Mouse (Mus musculus): ENCODE measurements at regions not wholly inside any gene's neighbourhood (a gene's known extent, or its start where the extent isn't known, plus 50 kb on each side); places are given as distances from the start of the nearest gene placed in this dataset.
"Not testable (repeated sequence)": the region's sequence is repeated elsewhere in the genome, so short reads cannot be mapped to it uniquely, and the experiment has no call there.

- DNase-seq = no peak
Measured at GRCm38 (mm10) chr12:74825664-74826063, 351.5 kb downstream of the Kcnh5 start.

DNA sequence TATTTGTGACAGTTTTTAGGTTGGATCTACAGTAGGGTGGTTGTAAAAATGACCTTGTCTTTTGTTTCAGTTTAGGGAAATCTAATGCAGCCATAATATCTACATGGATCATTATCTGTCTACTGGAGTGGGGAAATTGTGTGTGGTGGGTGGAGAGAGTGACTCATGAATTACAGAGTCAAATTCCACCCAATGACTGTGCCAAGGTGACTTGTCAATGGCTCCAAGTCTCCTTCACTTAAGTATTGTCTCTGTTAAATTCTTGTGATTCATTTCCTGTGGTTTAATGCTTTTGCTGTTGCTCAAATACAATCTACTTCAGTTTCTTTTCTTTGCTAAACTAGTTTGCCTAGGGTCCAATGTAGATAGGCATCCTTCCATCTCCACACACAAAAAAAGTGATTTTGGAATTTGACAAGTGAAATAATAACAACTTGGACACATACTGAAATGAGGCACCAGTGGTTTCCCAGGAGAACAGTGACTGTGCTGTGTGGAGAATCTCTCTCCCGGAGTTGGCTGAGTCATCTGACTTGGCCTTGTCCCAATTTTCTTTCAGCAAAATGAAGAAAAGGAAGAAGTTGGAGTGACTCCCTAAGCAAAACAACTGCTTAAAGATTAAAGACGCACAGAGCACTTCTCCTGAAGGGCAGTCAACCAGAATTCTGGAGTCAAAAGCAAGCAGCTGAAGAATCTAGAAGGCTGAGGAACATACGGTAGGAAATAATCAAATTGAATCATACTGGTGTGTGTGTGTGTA is 352.2 kb downstream of the Kcnh5 start:
- peak; percentile 26 for DNase-seq

DNA sequence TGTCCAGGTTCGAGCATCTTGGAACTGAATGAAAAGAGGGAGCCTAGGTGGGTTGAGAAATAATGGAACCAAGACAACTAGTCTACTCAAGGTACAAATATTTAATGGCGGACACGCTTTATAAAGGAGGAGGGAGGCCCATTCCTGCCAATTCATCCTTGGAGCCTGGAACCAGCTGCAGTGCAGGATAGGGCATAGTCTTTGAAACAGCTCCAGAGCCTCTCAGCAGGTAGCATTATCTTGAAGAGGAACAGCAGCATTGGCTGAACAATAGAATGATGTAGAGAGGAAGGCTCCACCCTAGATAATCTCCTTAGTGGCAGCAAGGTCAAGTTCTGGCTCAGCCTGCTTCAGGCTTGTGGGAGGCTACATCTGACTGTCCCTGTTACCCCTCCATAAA is 361.0 kb downstream of the Kcnh5 start:
- not testable (repeated sequence) for DNase-seq

DNA sequence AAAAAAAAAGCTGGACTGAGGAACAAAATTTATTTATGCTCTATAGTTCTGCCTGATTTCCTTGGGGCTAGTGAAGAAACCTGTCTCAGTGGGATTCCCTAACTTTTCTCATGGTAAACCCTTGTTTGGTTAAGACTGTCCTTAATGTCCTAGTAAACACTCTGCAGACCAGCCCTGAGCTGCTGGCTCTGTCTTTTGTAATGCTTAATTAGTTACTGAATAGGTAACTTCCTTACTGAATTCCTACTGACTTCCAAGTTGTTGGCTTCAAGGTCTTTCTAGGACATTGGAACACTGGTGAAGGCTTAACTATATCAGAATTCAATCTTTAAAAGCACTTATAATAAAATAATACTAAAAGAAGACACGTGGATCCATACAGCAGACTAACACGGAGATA is 368.6 kb downstream of the Kcnh5 start:
- not testable (repeated sequence) for DNase-seq

DNA sequence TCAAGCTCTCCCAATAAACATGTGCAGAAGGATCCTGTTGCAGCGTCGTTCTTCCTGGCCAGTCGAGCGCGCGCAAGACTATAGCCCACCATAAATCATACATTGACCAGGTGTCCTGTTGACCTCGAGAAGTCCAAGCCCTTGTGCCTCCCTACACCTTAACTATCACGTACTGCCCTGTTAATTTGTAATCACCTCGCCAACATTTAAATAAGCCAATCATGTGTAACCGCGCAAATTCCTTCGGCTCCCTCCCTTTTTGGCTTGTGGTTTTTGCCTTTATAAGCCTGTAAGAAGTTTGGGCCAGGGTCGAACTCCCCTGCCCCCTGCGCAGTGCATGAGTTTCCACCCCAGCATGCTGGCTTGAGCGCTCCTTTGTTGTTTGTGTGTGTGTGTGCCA is 369.2 kb downstream of the Kcnh5 start:
- not testable (repeated sequence) for DNase-seq

GRCm38 (mm10) chr12:74803740-74804512 is 373.2 kb downstream of the Kcnh5 start:
- DNase-seq = peak; percentile 93

DNA sequence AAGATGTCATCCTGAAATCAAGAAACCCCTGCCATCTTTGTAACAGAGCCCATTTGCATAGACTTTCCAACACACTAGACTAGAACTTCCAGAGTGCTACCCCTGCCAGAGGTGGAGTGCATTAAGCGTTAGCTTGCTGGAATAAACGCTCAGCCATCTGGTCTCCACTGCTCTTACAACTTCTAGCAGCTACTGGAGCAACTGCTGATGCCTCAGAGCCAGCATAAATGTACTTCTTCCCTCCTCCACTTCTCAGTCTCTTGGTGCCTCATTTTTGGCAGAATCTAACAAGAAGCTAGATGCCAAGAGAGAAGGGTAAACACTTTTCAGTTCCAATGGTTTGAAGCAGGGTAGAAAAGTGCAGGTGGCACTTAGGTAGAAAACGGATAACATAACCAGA is 385.1 kb downstream of the Kcnh5 start:
- no peak for DNase-seq

- no peak for DNase-seq
Measured at GRCm38 (mm10) chr12:74762284-74762683, 414.8 kb downstream of the Kcnh5 start.

DNA sequence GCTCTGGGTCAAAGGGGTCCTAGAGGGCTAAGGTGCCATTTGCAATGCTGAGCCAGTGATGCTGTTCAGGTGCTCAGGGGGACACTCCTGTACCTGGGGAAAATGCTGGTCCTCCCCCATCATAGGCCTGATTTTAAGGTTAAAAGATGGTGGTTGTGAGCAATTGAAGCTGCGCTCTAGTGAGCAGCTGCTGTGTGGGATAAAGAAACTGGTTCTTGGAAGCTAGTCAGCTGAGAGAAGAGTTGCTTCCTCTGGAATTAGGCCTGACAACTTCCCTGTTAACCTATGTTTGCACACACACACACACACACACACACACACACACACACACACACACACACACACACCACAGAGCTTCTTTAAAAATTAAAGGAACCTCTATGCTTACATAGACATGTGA is 428.9 kb upstream of the Gm11042 start:
- DNase-seq = no peak

DNA sequence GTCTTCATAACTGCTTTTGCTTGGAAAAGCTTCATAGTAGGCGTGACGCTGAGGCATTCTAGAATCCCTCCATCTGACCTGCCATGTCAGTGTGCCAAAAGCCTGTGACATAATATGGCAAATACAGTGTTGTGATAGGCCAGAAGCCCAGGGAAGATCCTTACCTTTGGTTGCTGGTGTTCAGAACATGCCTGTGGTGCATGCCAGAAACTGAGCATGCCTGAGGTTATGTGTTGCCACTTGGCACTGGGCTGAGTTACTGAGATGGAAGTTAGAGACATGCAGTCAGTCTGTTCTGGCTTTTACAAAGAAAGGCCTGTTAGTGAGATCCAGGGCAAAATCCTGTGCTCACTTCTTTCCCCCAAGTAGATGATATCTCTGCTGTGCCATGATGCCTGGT is 412.7 kb upstream of the Gm11042 start:
- no peak for DNase-seq

- DNase-seq = no peak
Measured at GRCm38 (mm10) chr12:74679149-74679548, 363.0 kb upstream of the Gm11042 start.

GRCm38 (mm10) chr12:74677835-74678234 is 361.6 kb upstream of the Gm11042 start:
- DNase-seq = no peak

GRCm38 (mm10) chr12:74658406-74658805 is 342.2 kb upstream of the Gm11042 start:
- no peak for DNase-seq

- no peak for DNase-seq
Measured at GRCm38 (mm10) chr12:74657036-74657648, 340.9 kb upstream of the Gm11042 start.

DNA sequence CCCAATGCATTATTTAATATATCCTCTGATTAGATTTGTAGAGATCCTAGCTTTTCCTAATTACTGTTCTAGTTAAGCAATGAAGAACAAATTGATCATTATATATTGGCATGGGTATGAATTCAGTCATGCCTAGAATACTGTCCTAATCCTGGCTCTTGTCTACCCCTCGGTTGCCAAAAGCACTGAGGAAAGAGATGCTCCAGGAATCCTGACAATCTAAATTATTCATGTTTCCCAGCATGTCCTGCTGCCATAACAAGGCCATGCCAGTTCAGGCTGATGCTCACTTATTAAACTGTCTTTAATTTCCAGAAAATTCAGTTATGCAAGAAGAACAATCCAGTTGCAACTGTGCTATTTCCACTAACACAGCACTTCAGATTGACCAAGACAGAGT is 335.1 kb upstream of the Gm11042 start:
- no peak for DNase-seq

- DNase-seq = no peak
Measured at GRCm38 (mm10) chr12:74632827-74633226, 316.6 kb upstream of the Gm11042 start.

GRCm38 (mm10) chr12:74595208-74595607 is 279.0 kb upstream of the Gm11042 start:
- no peak for DNase-seq

DNA sequence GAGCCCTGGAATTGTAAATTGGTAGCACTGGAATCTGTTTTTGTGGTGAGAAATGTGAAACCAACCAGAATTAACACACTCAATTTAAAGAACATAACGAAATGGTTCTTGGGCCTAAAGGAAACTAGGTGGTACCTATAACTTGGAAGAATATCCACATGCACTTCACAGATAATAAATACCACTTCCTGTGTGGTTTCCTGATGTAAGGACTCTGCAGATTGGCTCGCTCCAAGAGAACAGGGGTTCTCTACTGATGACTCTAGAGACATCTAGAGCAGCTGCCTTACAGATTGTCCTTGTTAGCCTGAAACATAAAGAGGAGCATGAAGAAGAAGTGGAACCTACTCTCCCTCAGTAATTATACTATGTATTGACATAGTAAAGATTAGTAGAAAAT is 238.4 kb upstream of the Gm11042 start:
- DNase-seq = no peak

DNA sequence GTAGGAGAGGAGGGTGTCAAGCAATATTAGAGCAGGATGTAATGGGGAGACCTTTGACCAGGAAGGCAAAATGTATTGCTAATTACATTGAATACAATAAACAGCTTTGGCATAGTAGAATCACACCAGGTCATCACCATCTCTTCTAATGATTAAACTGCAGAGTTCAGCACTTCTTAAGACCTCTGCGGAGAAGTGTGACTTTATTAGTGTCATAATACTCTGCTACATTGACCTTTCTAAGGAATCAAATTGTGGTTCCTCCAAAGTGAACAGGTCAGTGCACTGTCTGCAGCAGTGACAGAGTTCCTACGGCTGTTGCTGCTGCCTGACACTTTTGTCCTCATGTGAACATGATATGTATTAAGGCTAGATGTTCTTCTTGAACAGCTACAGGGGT is 228.0 kb upstream of the Gm11042 start:
- no peak for DNase-seq

GRCm38 (mm10) chr12:74534882-74535281 is 218.7 kb upstream of the Gm11042 start:
- DNase-seq = no peak

- DNase-seq = no peak
Measured at GRCm38 (mm10) chr12:74528983-74529566, 212.9 kb upstream of the Gm11042 start.

DNA sequence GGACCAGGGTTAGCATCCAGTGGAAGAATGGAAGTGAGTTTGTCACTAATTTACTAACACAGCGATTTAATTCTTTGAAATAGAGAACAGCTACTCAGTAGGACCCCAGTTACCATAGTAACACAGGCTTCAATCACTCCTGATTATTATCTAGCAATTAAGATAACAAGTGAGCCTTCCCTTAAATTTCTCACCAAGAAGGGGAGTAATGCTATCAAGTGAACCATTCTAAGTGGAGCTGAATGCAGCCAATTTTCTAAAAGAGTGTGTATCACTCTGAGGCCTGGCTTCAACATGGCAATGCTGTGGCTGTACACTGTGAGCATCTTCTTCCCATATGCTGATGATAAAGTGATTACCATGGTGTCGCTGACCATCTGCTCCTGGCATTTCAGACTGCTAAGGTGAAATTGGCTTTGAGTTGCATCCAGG is 211.0 kb upstream of the Gm11042 start:
- no peak for DNase-seq

DNA sequence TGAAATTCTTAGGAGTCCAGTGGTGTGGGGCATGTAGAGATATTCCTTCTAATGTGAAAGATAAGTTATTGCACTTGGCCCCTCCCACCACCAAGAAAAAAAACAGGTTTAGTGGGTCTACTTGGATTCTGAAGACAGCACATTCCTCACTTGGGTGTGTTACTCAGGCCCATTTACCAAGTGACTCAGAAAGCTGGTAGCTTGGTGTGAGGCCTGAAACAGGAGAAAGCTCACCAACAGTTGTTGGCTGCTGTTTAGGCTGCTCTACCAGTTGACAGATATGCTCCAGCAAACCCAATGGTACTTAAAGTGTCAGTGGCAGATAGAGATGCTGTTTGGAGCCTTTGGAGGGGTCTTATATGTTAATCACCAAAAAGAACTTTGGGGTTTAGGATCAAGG is 207.8 kb upstream of the Gm11042 start:
- no peak for DNase-seq
